Mouse (Mus musculus): Measurements from ENCODE around the gene Colq. TPM values are rescaled to one million over a fixed set of nuclear protein-coding genes. Genes with fewer than 3 reads are reported as not detected.

The Colq gene
- polyA plus RNA-seq (2015; fragmentation: Nextera tagmentation; extraction: Ambion mirVana), result 3.5 and 5.4 TPM in 2 replicates

- H3K4me1 ChIP-seq, result no peaks in the 10 kb centered on the region
- WGBS, result 79% methylated on average over 3 of the region's 3 CpGs
- no peaks in the 10 kb centered on the region for H3K36me3 ChIP-seq
- H3K4me2 ChIP-seq (replicated peaks), result no peak within 1 kb of the TSS
- H3K9me3 ChIP-seq (replicated peaks), result no peaks in the 10 kb centered on the region
- H3K9ac ChIP-seq, result no peak within 1 kb of the TSS
- no peaks in the 10 kb centered on the region for H3K27me3 ChIP-seq
- no peak within 1 kb of the TSS for H3K4me3 ChIP-seq (replicated peaks)
- ATAC-seq (ENCODE audit: insufficient number of reproducible peaks, low FRiP score, low TSS enrichment, low read depth), result no peak
- no peak within 1 kb of the TSS for H3K27ac ChIP-seq (replicated peaks)
Observed at GRCm38 (mm10) chr14:31591243-31591642, at the start of gene Colq. Gene Colq (minus strand): TSS chr14:31591343.

- 3% methylated on average over 26 of the region's 26 CpGs for WGBS
- peak; percentile 34 for ATAC-seq (ENCODE audit: insufficient number of reproducible peaks, low FRiP score, low TSS enrichment, low read depth)
Observed at GRCm38 (mm10) chr14:31640346-31640889, 49.3 kb upstream of the Colq start, which contains the start of gene Gm49387. Gene Gm49387 (minus strand): TSS chr14:31640878.

GRCm38 (mm10) chr14:31630677-31631076 lies 39.5 kb upstream of the Colq start:
- WGBS, result 68% methylated on average over 7 of the region's 7 CpGs
- ATAC-seq (ENCODE audit: insufficient number of reproducible peaks, low FRiP score, low TSS enrichment, low read depth), result no peak

More at GRCm38 (mm10) chr14:31640346-31640889, 49.3 kb upstream of the Colq start, which contains the start of gene Gm49387:
- Histone ChIP-seq H3K27me3 (no peaks in the 10 kb centered on the region), H3K9ac (peak within 1 kb of the TSS; percentile 67), H3K4me2 (replicated peaks) (peak within 1 kb of the TSS; percentile 87), H3K27ac (replicated peaks) (peak within 1 kb of the TSS; percentile 93), H3K9me3 (replicated peaks) (no peaks in the 10 kb centered on the region), H3K4me1 (peaks cover 14% of the 10 kb centered on the region), H3K4me3 (replicated peaks) (peak within 1 kb of the TSS; percentile 87), H3K36me3 (no peaks in the 10 kb centered on the region)

GRCm38 (mm10) chr14:31622748-31623147 lies 31.6 kb upstream of the Colq start:
- Histone ChIP-seq H3K27ac (replicated peaks) (no peak overlapping the region; the same call in 1 of the 2 replicates), H3K4me2 (replicated peaks) (no peak overlapping the region), H3K4me1 (no peaks in the 10 kb centered on the region), H3K27me3 (no peaks in the 10 kb centered on the region), H3K36me3 (0 out of 2 replicates have a peak, but pooled peaks cover 5% of the 10 kb centered on the region), H3K4me3 (replicated peaks) (no peak overlapping the region), H3K9ac (no peak overlapping the region), H3K9me3 (replicated peaks) (no peaks in the 10 kb centered on the region)
- ATAC-seq (ENCODE audit: insufficient number of reproducible peaks, low FRiP score, low TSS enrichment, low read depth), result no peak
- WGBS, result 74% methylated on average over 12 of the region's 12 CpGs

More at GRCm38 (mm10) chr14:31630677-31631076, 39.5 kb upstream of the Colq start:
- Histone ChIP-seq H3K36me3 (no peaks in the 10 kb centered on the region), H3K9ac (no peak overlapping the region), H3K27ac (replicated peaks) (no peak overlapping the region), H3K4me2 (replicated peaks) (no peak overlapping the region), H3K9me3 (replicated peaks) (no peaks in the 10 kb centered on the region), H3K4me1 (no peaks in the 10 kb centered on the region), H3K27me3 (no peaks in the 10 kb centered on the region), H3K4me3 (replicated peaks) (no peak overlapping the region)

- Histone ChIP-seq H3K27ac (replicated peaks) (no peak overlapping the region), H3K27me3 (no peaks in the 10 kb centered on the region), H3K9ac (no peak overlapping the region), H3K4me3 (replicated peaks) (no peak overlapping the region), H3K9me3 (replicated peaks) (no peaks in the 10 kb centered on the region), H3K4me2 (replicated peaks) (no peak overlapping the region), H3K4me1 (no peaks in the 10 kb centered on the region), H3K36me3 (0 out of 2 replicates have a peak, but pooled peaks cover 5% of the 10 kb centered on the region)
- ATAC-seq (ENCODE audit: insufficient number of reproducible peaks, low FRiP score, low TSS enrichment, low read depth), result no peak
- WGBS, result 63% methylated on average over 9 of the region's 9 CpGs
Observed at GRCm38 (mm10) chr14:31620591-31621223, 29.6 kb upstream of the Colq start.

GRCm38 (mm10) chr14:31617997-31618396 lies 26.9 kb upstream of the Colq start:
- Histone ChIP-seq H3K27me3 (no peaks in the 10 kb centered on the region), H3K4me3 (replicated peaks) (no peak overlapping the region), H3K4me1 (no peaks in the 10 kb centered on the region), H3K27ac (replicated peaks) (no peak overlapping the region), H3K9me3 (replicated peaks) (no peaks in the 10 kb centered on the region), H3K36me3 (0 out of 2 replicates have a peak, but pooled peaks cover 5% of the 10 kb centered on the region), H3K4me2 (replicated peaks) (no peak overlapping the region), H3K9ac (no peak overlapping the region)
- no peak for ATAC-seq (ENCODE audit: insufficient number of reproducible peaks, low FRiP score, low TSS enrichment, low read depth)
- WGBS, result 74% methylated on average over 3 of the region's 3 CpGs

- Histone ChIP-seq H3K9me3 (replicated peaks) (no peaks in the 10 kb centered on the region), H3K9ac (no peak overlapping the region), H3K4me2 (replicated peaks) (no peak overlapping the region), H3K4me1 (no peaks in the 10 kb centered on the region), H3K27ac (replicated peaks) (no peak overlapping the region), H3K27me3 (no peaks in the 10 kb centered on the region), H3K4me3 (replicated peaks) (no peak overlapping the region), H3K36me3 (0 out of 2 replicates have a peak, but pooled peaks cover 5% of the 10 kb centered on the region)
- ATAC-seq (ENCODE audit: insufficient number of reproducible peaks, low FRiP score, low TSS enrichment, low read depth), result no peak
- WGBS, result 81% methylated on average over 9 of the region's 9 CpGs
Observed at GRCm38 (mm10) chr14:31617204-31617603, 26.1 kb upstream of the Colq start.

GRCm38 (mm10) chr14:31613671-31614070 lies 22.5 kb upstream of the Colq start:
- 72% methylated on average over 5 of the region's 5 CpGs for WGBS
- H3K36me3 ChIP-seq, result no peaks in the 10 kb centered on the region
- ATAC-seq (ENCODE audit: insufficient number of reproducible peaks, low FRiP score, low TSS enrichment, low read depth), result no peak
- H3K27ac ChIP-seq (replicated peaks), result no peak overlapping the region
- H3K4me3 ChIP-seq (replicated peaks), result no peak overlapping the region
- no peak overlapping the region for H3K4me2 ChIP-seq (replicated peaks)
- H3K27me3 ChIP-seq, result no peaks in the 10 kb centered on the region
- H3K4me1 ChIP-seq, result no peaks in the 10 kb centered on the region
- no peaks in the 10 kb centered on the region for H3K9me3 ChIP-seq (replicated peaks)
- H3K9ac ChIP-seq, result no peak overlapping the region

GRCm38 (mm10) chr14:31611986-31612385 lies 20.8 kb upstream of the Colq start:
- Histone ChIP-seq H3K36me3 (no peaks in the 10 kb centered on the region), H3K27ac (replicated peaks) (no peak overlapping the region), H3K27me3 (no peaks in the 10 kb centered on the region), H3K9me3 (replicated peaks) (no peaks in the 10 kb centered on the region), H3K4me1 (no peaks in the 10 kb centered on the region), H3K9ac (no peak overlapping the region), H3K4me2 (replicated peaks) (no peak overlapping the region), H3K4me3 (replicated peaks) (no peak overlapping the region)
- no peak for ATAC-seq (ENCODE audit: insufficient number of reproducible peaks, low FRiP score, low TSS enrichment, low read depth)
- 64% methylated on average over 4 of the region's 4 CpGs for WGBS

- Histone ChIP-seq H3K4me2 (replicated peaks) (no peak overlapping the region), H3K4me3 (replicated peaks) (no peak overlapping the region), H3K9ac (no peak overlapping the region), H3K4me1 (no peaks in the 10 kb centered on the region), H3K36me3 (no peaks in the 10 kb centered on the region), H3K27ac (replicated peaks) (no peak overlapping the region), H3K9me3 (replicated peaks) (no peaks in the 10 kb centered on the region), H3K27me3 (no peaks in the 10 kb centered on the region)
- WGBS, result 61% methylated on average over 6 of the region's 6 CpGs
- no peak for ATAC-seq (ENCODE audit: insufficient number of reproducible peaks, low FRiP score, low TSS enrichment, low read depth)
Observed at GRCm38 (mm10) chr14:31605514-31605913, 14.4 kb upstream of the Colq start.

- ATAC-seq (ENCODE audit: insufficient number of reproducible peaks, low FRiP score, low TSS enrichment, low read depth), result no peak
- no peak overlapping the region for H3K4me3 ChIP-seq (replicated peaks)
- WGBS, result 74% methylated on average over 5 of the region's 5 CpGs
Observed at GRCm38 (mm10) chr14:31604916-31605315, 13.8 kb upstream of the Colq start.

More at GRCm38 (mm10) chr14:31604916-31605315, 13.8 kb upstream of the Colq start:
- Histone ChIP-seq H3K36me3 (no peaks in the 10 kb centered on the region), H3K4me1 (no peaks in the 10 kb centered on the region), H3K27me3 (no peaks in the 10 kb centered on the region), H3K27ac (replicated peaks) (no peak overlapping the region), H3K4me2 (replicated peaks) (no peak overlapping the region), H3K9me3 (replicated peaks) (no peaks in the 10 kb centered on the region), H3K9ac (no peak overlapping the region)
